Mouse (Mus musculus) bone marrow macrophage, adult 2 months (primary cell): ENCODE data around the gene Olfr301.

Source experiments
- CTCF ChIP-seq: IDR thresholded peaks from 2 replicates; pipeline ENCODE4 v1.5.1; 2012; ENCODE audit warnings: low read depth, mild to moderate bottlenecking, low read length, moderate library complexity
- POLR2A ChIP-seq: IDR thresholded peaks from 2 replicates; pipeline ENCODE4 v1.6.1; 2012; ENCODE audit warnings: mild to moderate bottlenecking, low read depth, low read length, borderline replicate concordance

- TF ChIP-seq CTCF = no peak
- TF ChIP-seq POLR2A = no peak
Observed at GRCm38 (mm10) chr7:86397689-86398088, 6.0 kb upstream of the Olfr301 start, which contains the start of gene Olfr303.
